Mouse (Mus musculus) left cerebral cortex, adult 9 months (tissue): ENCODE results near the gene Mfsd2b.

Source experiments
- DNase-seq, 2 experiments: peaks; one replicate each; pipeline ENCODE4 v3.0.0; 2022; ENCODE audit warnings: low spot score in 2 of 2

The Mfsd2b gene

DNA sequence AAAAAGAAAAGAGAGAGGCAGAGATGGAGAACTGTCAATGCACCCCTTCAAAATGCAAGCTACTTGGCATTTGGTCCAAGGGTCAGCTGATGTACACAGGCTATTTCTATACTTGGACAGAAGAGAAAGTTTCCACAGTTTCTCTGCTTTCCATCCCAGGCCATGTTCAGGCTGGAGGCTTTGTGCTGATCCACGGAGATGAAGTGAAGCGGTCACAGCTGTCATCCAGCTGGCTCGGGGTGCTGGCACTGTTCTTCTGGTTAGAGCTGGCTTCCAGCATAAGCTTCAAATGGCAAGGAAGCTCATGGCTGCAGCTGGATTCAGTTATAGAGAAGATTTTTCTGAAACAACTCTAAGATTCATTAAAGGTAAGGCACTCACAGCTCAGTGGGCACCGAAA lies 60.5 kb downstream of the Mfsd2b start:
- DNase-seq, result no peak
